Mouse (Mus musculus) hindbrain, embryonic 11.5 days (tissue): ENCODE measurements around the gene Negr1. TPM values are rescaled to one million over a fixed set of nuclear protein-coding genes. Genes with fewer than 3 reads are reported as not detected.

Experiments
- ATAC-seq: fragments of 200-750 bp; cut with Nextera tagmentation; 2 replicates; pipeline ENCODE4 v1.8.0; 2017; ENCODE audit warnings: mild to moderate bottlenecking, moderate TSS enrichment, moderate library complexity; ENCODE audit not compliant: low FRiP score
- DNase-seq: peaks from one replicate; pipeline ENCODE4 v3.0.0-alpha.2; 2015; ENCODE audit warnings: low spot score
- H3K27ac ChIP-seq: fragments of 300-500 bp; sonication (generic); 2 replicates; pipeline ENCODE4 v1.5.1; 2014; ENCODE audit warnings: mild to moderate bottlenecking, low read depth, low read length
- H3K27me3 ChIP-seq: fragments of 300-500 bp; sonication (generic); 2 replicates; pipeline ENCODE4 v1.6.1; 2014; ENCODE audit warnings: mild to moderate bottlenecking, low read length, moderate library complexity, mixed read lengths; ENCODE audit not compliant: control insufficient read depth, insufficient read depth
- H3K36me3 ChIP-seq: fragments of 300-500 bp; sonication (generic); 2 replicates; pipeline ENCODE4 v1.6.1; 2014; ENCODE audit warnings: mild to moderate bottlenecking, low read length, moderate library complexity, mixed read lengths; ENCODE audit not compliant: control insufficient read depth, insufficient read depth
- H3K4me1 ChIP-seq: fragments of 300-500 bp; sonication (generic); replicated peaks from 2 replicates; pipeline ENCODE4 v1.6.1; 2014; ENCODE audit warnings: low read length, mixed read lengths; ENCODE audit not compliant: control insufficient read depth, insufficient read depth
- H3K4me2 ChIP-seq: fragments of 300-500 bp; sonication (generic); replicated peaks from 2 replicates; pipeline ENCODE4 v1.6.1; 2014; ENCODE audit warnings: mild to moderate bottlenecking, low read depth, low read length
- H3K4me3 ChIP-seq: fragments of 300-500 bp; sonication (generic); 2 replicates; pipeline ENCODE4 v1.5.1; 2014; ENCODE audit warnings: low read depth, low read length
- H3K9ac ChIP-seq: fragments of 300-500 bp; sonication (generic); 2 replicates; pipeline ENCODE4 v1.6.1; 2014; ENCODE audit warnings: low read depth, low read length
- H3K9me3 ChIP-seq: fragments of 300-500 bp; sonication (generic); 2 replicates; pipeline ENCODE4 v1.6.1; 2016; ENCODE audit warnings: low read length; ENCODE audit not compliant: control insufficient read depth
- WGBS: fragments of 180-500 bp; shearing (Covaris S2); extraction: QIAGEN DNeasy Blood & Tissue Kit; methylation state at CpG from one replicate; pipeline ENCODE4 v1.1.7; 2014; 5-methylcytosine and 5-hydroxymethylcytosine counted together
- polyA plus RNA-seq: library from polyadenylated mRNA; unstranded; fragments of >200 nt; fragmentation: Nextera tagmentation; extraction: Ambion mirVana; gene quantifications from 2 replicates; pipeline ENCODE4 v1.2.1, GENCODE M21; 2014

The Negr1 gene
- polyA plus RNA-seq, 1 experiment from 2014 or later: 7.7 TPM

DNA sequence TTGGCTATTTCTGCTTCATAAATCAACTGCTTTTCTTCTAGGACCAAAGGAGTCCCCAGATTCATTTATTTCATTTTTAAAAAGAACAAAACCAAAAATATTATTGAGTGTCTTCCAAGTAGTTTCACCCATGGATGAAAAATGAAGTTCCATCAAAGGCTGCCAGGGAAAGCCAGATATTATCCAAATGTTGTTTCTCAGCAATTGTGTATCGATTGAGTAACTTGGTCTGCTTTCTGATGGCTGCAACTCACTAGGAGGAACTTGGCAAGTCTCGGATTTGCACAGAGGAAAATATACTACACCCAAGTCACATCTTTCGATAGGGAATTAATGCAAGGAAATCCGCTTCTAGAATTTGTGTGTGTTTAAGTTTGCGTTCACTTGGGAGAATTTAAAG is 363.5 kb downstream of the Negr1 start:
- WGBS: 88% methylated on average over 5 of the region's 5 CpGs

GRCm38 (mm10) chr3:156928396-156929061 is 366.9 kb downstream of the Negr1 start:
- Histone ChIP-seq H3K36me3 (no peaks in the 10 kb centered on the region), H3K4me2 (no peak overlapping the region), H3K4me1 (no peaks in the 10 kb centered on the region), H3K27me3 (no peaks in the 10 kb centered on the region), H3K4me3 (no peak overlapping the region), H3K9me3 (no peaks in the 10 kb centered on the region), H3K27ac (no peak overlapping the region), H3K9ac (no peak overlapping the region)
- DNase-seq (no peak), ATAC-seq (no peak)
- 63% methylated on average over 5 of the region's 5 CpGs for WGBS

More for the DNA sequence above, 363.5 kb downstream of the Negr1 start:
- Histone ChIP-seq H3K9me3 (no peaks in the 10 kb centered on the region), H3K4me2 (no peak overlapping the region), H3K9ac (no peak overlapping the region), H3K36me3 (no peaks in the 10 kb centered on the region), H3K27ac (no peak overlapping the region), H3K4me3 (no peak overlapping the region), H3K27me3 (no peaks in the 10 kb centered on the region), H3K4me1 (no peaks in the 10 kb centered on the region)
- ATAC-seq: no peak
- DNase-seq: no peak

GRCm38 (mm10) chr3:156929062-156929397 is 367.4 kb downstream of the Negr1 start:
- no peak for ATAC-seq
- H3K9me3 ChIP-seq: no peaks in the 10 kb centered on the region

DNA sequence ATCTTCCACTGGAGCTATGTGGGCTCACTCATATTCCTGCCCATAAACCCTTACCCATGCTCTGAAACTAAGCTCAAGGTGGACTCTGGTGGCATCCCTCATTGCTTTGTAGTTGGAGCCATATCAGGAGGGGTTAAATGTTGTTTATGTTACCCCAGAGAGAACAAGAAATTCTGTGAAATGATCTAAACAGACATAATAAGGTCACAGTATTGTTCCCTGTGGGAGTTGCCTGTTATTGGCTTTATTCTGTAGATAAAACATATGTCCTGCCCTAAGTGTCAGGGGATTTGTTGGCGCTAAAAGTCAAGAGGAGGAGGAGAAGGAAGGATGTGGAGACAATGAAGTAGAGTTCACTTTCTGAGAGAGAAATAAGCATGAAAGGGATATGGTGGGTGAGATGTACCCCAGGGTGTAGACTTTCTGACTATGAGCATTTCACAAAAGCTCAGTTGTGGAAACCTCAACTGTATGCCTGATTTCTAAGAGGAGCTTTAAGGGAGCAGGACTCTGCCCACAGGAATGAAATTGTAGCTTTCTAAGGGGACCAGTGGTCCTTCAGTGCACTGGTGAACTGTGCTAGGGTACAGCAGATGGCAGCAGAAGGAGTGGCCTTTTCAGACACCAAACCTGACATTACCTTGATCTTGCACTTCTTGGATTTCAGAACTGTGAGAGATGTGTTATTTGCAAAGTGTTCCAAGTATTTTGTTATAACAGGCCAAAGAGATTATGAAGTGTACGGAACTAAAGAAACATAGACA is 368.3 kb downstream of the Negr1 start:
- H3K9me3 ChIP-seq: no peaks in the 10 kb centered on the region
- no peak for DNase-seq
- WGBS: 85% methylated on average over 2 of the region's 2 CpGs
- no peak overlapping the region for H3K4me3 ChIP-seq
- H3K9ac ChIP-seq: no peak overlapping the region
- no peak overlapping the region for H3K27ac ChIP-seq
- ATAC-seq: no peak
- no peak overlapping the region for H3K4me2 ChIP-seq
- H3K27me3 ChIP-seq: no peaks in the 10 kb centered on the region
- H3K36me3 ChIP-seq: no peaks in the 10 kb centered on the region
- no peaks in the 10 kb centered on the region for H3K4me1 ChIP-seq

More at GRCm38 (mm10) chr3:156929062-156929397, 367.4 kb downstream of the Negr1 start:
- Histone ChIP-seq H3K27me3 (no peaks in the 10 kb centered on the region), H3K4me1 (no peaks in the 10 kb centered on the region), H3K4me2 (no peak overlapping the region), H3K36me3 (no peaks in the 10 kb centered on the region), H3K9ac (no peak overlapping the region), H3K4me3 (no peak overlapping the region), H3K27ac (no peak overlapping the region)
- 85% methylated on average over 3 of the region's 3 CpGs for WGBS
- DNase-seq: no peak

DNA sequence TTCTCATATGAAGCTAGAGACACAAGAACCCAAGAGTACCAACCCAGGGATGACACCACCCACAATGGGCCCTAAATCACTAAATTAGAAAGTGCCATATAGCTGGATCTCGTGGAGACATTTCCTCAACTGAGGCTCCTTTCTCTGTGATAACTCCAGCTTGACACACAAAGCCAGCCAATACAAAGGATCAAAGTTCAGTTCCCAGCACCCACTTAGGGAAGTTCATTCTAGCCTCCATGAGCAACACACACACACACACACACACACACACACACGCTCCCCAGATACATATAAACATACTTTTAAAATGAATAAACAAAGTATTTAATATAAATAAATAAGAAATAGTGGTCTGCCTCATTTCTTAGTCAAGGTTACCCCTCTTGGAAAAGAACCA is 369.4 kb downstream of the Negr1 start:
- Histone ChIP-seq H3K27ac (no peak overlapping the region), H3K4me2 (no peak overlapping the region), H3K9ac (no peak overlapping the region), H3K36me3 (no peaks in the 10 kb centered on the region), H3K27me3 (no peaks in the 10 kb centered on the region), H3K9me3 (no peaks in the 10 kb centered on the region), H3K4me3 (no peak overlapping the region), H3K4me1 (no peaks in the 10 kb centered on the region)
- DNase-seq: no peak
- WGBS: 93% methylated on average over 2 of the region's 2 CpGs
- ATAC-seq: no peak

- 95% methylated on average over 1 of the region's 1 CpGs for WGBS
- no peaks in the 10 kb centered on the region for H3K9me3 ChIP-seq
- no peak for DNase-seq
- no peak for ATAC-seq
- H3K4me1 ChIP-seq: no peaks in the 10 kb centered on the region
- H3K4me2 ChIP-seq: no peak overlapping the region
- no peak overlapping the region for H3K9ac ChIP-seq
- no peak overlapping the region for H3K4me3 ChIP-seq
- no peak overlapping the region for H3K27ac ChIP-seq
- no peaks in the 10 kb centered on the region for H3K36me3 ChIP-seq
- no peaks in the 10 kb centered on the region for H3K27me3 ChIP-seq
These were observed 369.9 kb downstream of the Negr1 start for GRCm38 (mm10) chr3:156931540-156931939.

- Histone ChIP-seq H3K4me3 (no peak overlapping the region), H3K4me1 (no peaks in the 10 kb centered on the region), H3K9me3 (no peaks in the 10 kb centered on the region), H3K36me3 (no peaks in the 10 kb centered on the region), H3K27ac (no peak overlapping the region), H3K27me3 (no peaks in the 10 kb centered on the region), H3K9ac (no peak overlapping the region), H3K4me2 (no peak overlapping the region)
- ATAC-seq (no peak), DNase-seq (no peak)
- WGBS: 62% methylated on average over 5 of the region's 5 CpGs
These were observed 373.2 kb downstream of the Negr1 start for GRCm38 (mm10) chr3:156934778-156935290.

DNA sequence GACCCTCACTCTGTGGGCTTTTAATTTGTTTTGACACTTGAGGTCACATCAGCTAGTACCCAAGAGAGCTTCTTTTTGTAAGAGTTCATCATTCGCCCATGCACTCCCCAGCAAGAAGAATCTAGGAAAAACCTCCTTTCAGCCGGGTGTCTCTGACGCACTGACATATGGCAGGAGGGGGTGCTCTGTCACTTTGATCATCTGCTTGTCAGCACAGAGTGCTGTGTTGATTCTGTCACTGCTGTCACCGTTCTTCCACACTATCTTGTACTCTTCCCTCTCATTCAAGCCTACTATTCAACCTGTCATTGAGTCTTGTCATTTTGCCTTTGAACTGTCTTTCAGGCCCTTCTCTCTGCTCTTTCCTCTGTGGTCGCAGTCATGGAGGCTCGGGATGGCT is 385.8 kb downstream of the Negr1 start:
- no peak overlapping the region for H3K4me2 ChIP-seq
- H3K27ac ChIP-seq: no peak overlapping the region
- H3K4me1 ChIP-seq: no peaks in the 10 kb centered on the region; the same call in 1 of the 2 replicates
- H3K9me3 ChIP-seq: no peaks in the 10 kb centered on the region
- 48% methylated on average over 6 of the region's 6 CpGs for WGBS
- H3K4me3 ChIP-seq: no peak overlapping the region
- ATAC-seq (peak; percentile 58), DNase-seq (no peak)
- H3K36me3 ChIP-seq: no peaks in the 10 kb centered on the region
- no peak overlapping the region for H3K9ac ChIP-seq
- H3K27me3 ChIP-seq: no peaks in the 10 kb centered on the region

DNA sequence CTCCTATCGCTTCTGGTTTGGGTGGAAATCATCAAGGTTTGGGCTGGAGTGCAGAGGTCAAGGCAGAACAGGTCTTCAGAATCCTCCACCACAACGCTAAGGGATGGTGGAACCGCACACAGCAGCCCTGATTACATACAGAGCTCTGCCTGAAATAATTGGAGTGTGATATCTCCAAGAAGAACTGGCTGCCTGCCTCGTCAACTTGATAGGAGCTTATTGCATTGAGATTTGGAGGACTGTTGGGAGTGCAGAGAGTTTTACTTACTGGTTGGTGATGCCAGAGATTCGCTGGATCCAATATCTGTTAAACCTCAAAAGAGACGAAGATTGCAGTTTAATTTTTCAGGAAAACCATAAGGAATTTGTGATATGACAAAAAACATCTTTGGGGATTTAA is 391.4 kb downstream of the Negr1 start:
- DNase-seq (no peak), ATAC-seq (no peak)
- Histone ChIP-seq H3K36me3 (no peaks in the 10 kb centered on the region), H3K9ac (no peak overlapping the region), H3K4me3 (no peak overlapping the region), H3K4me1 (no peaks in the 10 kb centered on the region), H3K9me3 (no peaks in the 10 kb centered on the region), H3K27ac (no peak overlapping the region), H3K4me2 (no peak overlapping the region), H3K27me3 (no peaks in the 10 kb centered on the region)
- 78% methylated on average over 6 of the region's 6 CpGs for WGBS
